Mouse (Mus musculus) heart, adult 2 months (tissue): ENCODE measurements around the gene Zfp831. TPM values are rescaled to one million over a fixed set of nuclear protein-coding genes. Genes with fewer than 3 reads are reported as not detected.
A peak's percentile ranks its signal among the peaks of the same experiment; 100 is the strongest.

Experiments
- DNase-seq, 2 experiments: peaks; one replicate each; pipeline ENCODE4 v3.0.0; 2021
- H3K27ac ChIP-seq: fragments of 200-600 bp; 2 replicates; pipeline ENCODE4 v1.8.1; 2022
- H3K27me3 ChIP-seq: fragments of 200-500 bp; 2 replicates; pipeline ENCODE4 v1.6.1; 2012; ENCODE audit warnings: mild to moderate bottlenecking, low read length, inconsistent platforms, mixed read lengths; ENCODE audit not compliant: control insufficient read depth, insufficient read depth
- H3K36me3 ChIP-seq: fragments of 200-500 bp; 2 replicates; pipeline ENCODE4 v1.6.1; 2012; ENCODE audit warnings: low read length, inconsistent platforms; ENCODE audit not compliant: control insufficient read depth, insufficient read depth
- H3K4me1 ChIP-seq: fragments of 200-500 bp; 2 replicates; pipeline ENCODE4 v1.6.1; 2011; ENCODE audit warnings: low read length; ENCODE audit not compliant: control insufficient read depth, insufficient read depth
- H3K4me3 ChIP-seq: fragments of 200-600 bp; 2 replicates; pipeline ENCODE4 v1.8.1; 2022
- H3K79me2 ChIP-seq: fragments of 200-500 bp; replicated peaks from 2 replicates; pipeline ENCODE4 v1.6.1; 2012; ENCODE audit warnings: mild to moderate bottlenecking, inconsistent platforms, low read length, moderate library complexity, mixed read lengths; ENCODE audit not compliant: control insufficient read depth, insufficient read depth
- H3K9ac ChIP-seq: fragments of 200-500 bp; 2 replicates; pipeline ENCODE4 v1.6.1; 2012; ENCODE audit warnings: low read depth, mild to moderate bottlenecking, control low read depth, inconsistent platforms, low read length, mixed read lengths
- CTCF ChIP-seq: fragments of 200-600 bp; IDR thresholded peaks from 2 replicates; pipeline ENCODE4 v1.8.1; 2022; ENCODE audit warnings: antibody characterized with exemption, mild to moderate bottlenecking, moderate library complexity
- EP300 ChIP-seq: fragments of 200-500 bp; IDR thresholded peaks from 2 replicates; pipeline ENCODE4 v1.6.1; 2011; ENCODE audit warnings: low read depth, low read length, control low read depth; ENCODE audit not compliant: insufficient read depth
- POLR2A ChIP-seq: fragments of 200-500 bp; IDR thresholded peaks from 2 replicates; pipeline ENCODE4 v1.6.1; 2011; ENCODE audit warnings: mild to moderate bottlenecking, low read depth, low read length, control low read depth; ENCODE audit not compliant: insufficient read depth
- WGBS: fragments of 180-500 bp; shearing (Covaris S2); methylation state at CpG from one replicate; pipeline ENCODE4 v1.1.7; 2018; 5-methylcytosine and 5-hydroxymethylcytosine counted together
- intact Hi-C: fragments of 180-260 bp; cut with DNase I; formaldehyde crosslinking; loops from one replicate; pipeline ENCODE4 v1.15.1; 2025
- polyA plus RNA-seq: library from polyadenylated mRNA; depleted of rRNA; stranded (reverse); fragments of >200 nt; gene quantifications from 2 replicates; pipeline ENCODE4 v1.2.3, GENCODE M21; 2012
- total RNA-seq, 2 experiments: library from RNA; stranded (reverse); gene quantifications; 2 replicates each; pipeline ENCODE4 v1.2.3; 2021

The Zfp831 gene
- total and polyA plus RNA-seq, 3 experiments: 0.08 to 0.11 (median 0.10) TPM

- DNase-seq: no peak
- H3K27me3 ChIP-seq: 0 out of 2 replicates have a peak, but pooled peaks cover 2% of the 10 kb centered on the region
- intact Hi-C loops: no loop called here
- 83% methylated on average over 5 of the region's 5 CpGs for WGBS
- H3K4me3 ChIP-seq: no peak overlapping the region
- H3K4me1 ChIP-seq: peaks cover 1% of the 10 kb centered on the region; the same call in 1 of the 2 replicates
- no peak overlapping the region for H3K27ac ChIP-seq
- TF ChIP-seq POLR2A (no peak), CTCF (no peak), EP300 (no peak)
- H3K9ac ChIP-seq: no peak overlapping the region
- no peaks in the 10 kb centered on the region for H3K79me2 ChIP-seq
- no peaks in the 10 kb centered on the region for H3K36me3 ChIP-seq
Measured at GRCm38 (mm10) chr2:174609892-174610291, 33.4 kb upstream of the Zfp831 start.

- no peak overlapping the region for H3K4me3 ChIP-seq
- H3K36me3 ChIP-seq: no peaks in the 10 kb centered on the region
- peaks cover 1% of the 10 kb centered on the region; the same call in 1 of the 2 replicates for H3K4me1 ChIP-seq
- TF ChIP-seq EP300: no peak
- TF ChIP-seq CTCF: no peak
- intact Hi-C loops: no loop called here
- no peak overlapping the region for H3K27ac ChIP-seq
- 0 out of 2 replicates have a peak, but pooled peaks cover 2% of the 10 kb centered on the region for H3K27me3 ChIP-seq
- WGBS: 58% methylated on average over 2 of the region's 2 CpGs
- H3K9ac ChIP-seq: no peak overlapping the region
- no peaks in the 10 kb centered on the region for H3K79me2 ChIP-seq
- no peak for DNase-seq
Measured at GRCm38 (mm10) chr2:174612386-174613063, 30.8 kb upstream of the Zfp831 start.

GRCm38 (mm10) chr2:174613221-174613620 is 30.1 kb upstream of the Zfp831 start:
- intact Hi-C loops: no loop called here
- no peak for DNase-seq
- peaks cover 1% of the 10 kb centered on the region; the same call in 1 of the 2 replicates for H3K4me1 ChIP-seq
- H3K36me3 ChIP-seq: no peaks in the 10 kb centered on the region
- TF ChIP-seq POLR2A (no peak), CTCF (no peak), EP300 (no peak)
- no peaks in the 10 kb centered on the region for H3K79me2 ChIP-seq
- 85% methylated on average over 8 of the region's 8 CpGs for WGBS
- H3K27me3 ChIP-seq: 0 out of 2 replicates have a peak, but pooled peaks cover 2% of the 10 kb centered on the region
- no peak overlapping the region for H3K27ac ChIP-seq
- H3K9ac ChIP-seq: no peak overlapping the region
- no peak overlapping the region for H3K4me3 ChIP-seq

- peak in 1 of 2 experiments; percentile 30 for DNase-seq
- intact Hi-C loops: no loop called here
- H3K79me2 ChIP-seq: no peaks in the 10 kb centered on the region
- H3K27ac ChIP-seq: no peak overlapping the region
- H3K4me1 ChIP-seq: peaks cover 1% of the 10 kb centered on the region; the same call in 1 of the 2 replicates
- 57% methylated on average over 11 of the region's 11 CpGs for WGBS
- no peak overlapping the region for H3K9ac ChIP-seq
- TF ChIP-seq POLR2A: no peak
- no peak for TF ChIP-seq EP300
- TF ChIP-seq CTCF: no peak
- no peak overlapping the region for H3K4me3 ChIP-seq
- no peaks in the 10 kb centered on the region for H3K27me3 ChIP-seq
- H3K36me3 ChIP-seq: no peaks in the 10 kb centered on the region
Measured at GRCm38 (mm10) chr2:174613921-174614441, 29.4 kb upstream of the Zfp831 start.

GRCm38 (mm10) chr2:174621881-174622280 is 21.5 kb upstream of the Zfp831 start:
- Histone ChIP-seq H3K4me1 (no peaks in the 10 kb centered on the region; the same call in 1 of the 2 replicates), H3K4me3 (no peak overlapping the region), H3K79me2 (no peaks in the 10 kb centered on the region), H3K27me3 (no peaks in the 10 kb centered on the region), H3K9ac (no peak overlapping the region), H3K36me3 (no peaks in the 10 kb centered on the region), H3K27ac (no peak overlapping the region)
- whole genome bisulfite sequencing: 88% methylated on average over 7 of the region's 7 CpGs
- intact Hi-C loops: no loop called here
- TF ChIP-seq EP300 (no peak), CTCF (no peak)
- no peak for DNase-seq

- WGBS: 78% methylated on average over 7 of the region's 7 CpGs
- H3K27me3 ChIP-seq: no peaks in the 10 kb centered on the region
- peaks cover 3% of the 10 kb centered on the region; the same call in 1 of the 2 replicates for H3K4me1 ChIP-seq
- no peak overlapping the region for H3K9ac ChIP-seq
- no peak for TF ChIP-seq POLR2A
- no peaks in the 10 kb centered on the region for H3K79me2 ChIP-seq
- H3K27ac ChIP-seq: no peak overlapping the region
- no peak overlapping the region for H3K4me3 ChIP-seq
- DNase-seq: no peak
- intact Hi-C loops: no loop called here
- no peaks in the 10 kb centered on the region for H3K36me3 ChIP-seq
Measured at GRCm38 (mm10) chr2:174624430-174624829, 18.9 kb upstream of the Zfp831 start.
